Mouse (Mus musculus) spleen, adult 2 months (tissue): ENCODE results near the gene Hmcn1.

ENCODE experiments used
- CTCF ChIP-seq: fragments of 200-500 bp; IDR thresholded peaks from 2 replicates; pipeline ENCODE4 v1.5.1; 2011; ENCODE audit warnings: mild to moderate bottlenecking, inconsistent platforms; ENCODE audit not compliant: insufficient read depth, insufficient read length, insufficient replicate concordance; ENCODE audit errors: extremely low read depth
- POLR2A ChIP-seq: fragments of 200-500 bp; IDR thresholded peaks from 2 replicates; pipeline ENCODE4 v1.6.1; 2011; ENCODE audit warnings: low read depth, low read length, inconsistent platforms

- TF ChIP-seq CTCF (no peak), POLR2A (no peak)
Observed at GRCm38 (mm10) chr1:150753920-150754319, 239.3 kb downstream of the Hmcn1 start.
